Mouse (Mus musculus): Measurements from ENCODE around the gene Esrrg. TPM values are rescaled to one million over a fixed set of nuclear protein-coding genes. Genes with fewer than 3 reads are reported as not detected.

Esrrg gene
- polyA plus RNA-seq, 1 experiment from 2014 or later, result 1.0 TPM

DNA sequence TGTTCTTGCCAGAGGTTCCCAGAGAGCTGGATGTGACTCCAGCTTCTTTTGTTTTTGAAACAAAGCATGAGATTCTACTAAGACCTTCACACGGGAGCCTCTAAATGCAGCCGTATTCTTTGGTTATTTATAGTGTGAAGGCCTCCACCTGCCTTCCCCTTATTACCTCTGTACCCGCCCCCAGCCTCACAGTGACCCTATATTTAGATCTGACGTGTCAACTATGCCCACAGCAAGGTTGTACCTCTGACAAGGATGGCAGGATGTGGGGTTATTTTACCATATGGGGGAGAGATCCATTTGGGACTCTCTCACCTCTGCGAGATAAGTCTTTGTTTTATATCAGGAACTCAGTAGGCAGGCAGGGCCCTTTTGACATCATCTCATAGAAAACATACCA lies 141.3 kb downstream of the Esrrg start:
- Histone ChIP-seq H3K9ac (no peak overlapping the region), H3K9me3 (replicated peaks) (no peaks in the 10 kb centered on the region), H3K4me2 (replicated peaks) (no peak overlapping the region), H3K36me3 (no peaks in the 10 kb centered on the region), H3K27me3 (no peaks in the 10 kb centered on the region), H3K27ac (replicated peaks) (no peak overlapping the region), H3K4me1 (no peaks in the 10 kb centered on the region), H3K4me3 (replicated peaks) (no peak overlapping the region)
- no peak for ATAC-seq (ENCODE audit: insufficient number of reproducible peaks, low FRiP score, low TSS enrichment, low read depth)
- WGBS, result 77% methylated on average over 5 of the region's 5 CpGs

DNA sequence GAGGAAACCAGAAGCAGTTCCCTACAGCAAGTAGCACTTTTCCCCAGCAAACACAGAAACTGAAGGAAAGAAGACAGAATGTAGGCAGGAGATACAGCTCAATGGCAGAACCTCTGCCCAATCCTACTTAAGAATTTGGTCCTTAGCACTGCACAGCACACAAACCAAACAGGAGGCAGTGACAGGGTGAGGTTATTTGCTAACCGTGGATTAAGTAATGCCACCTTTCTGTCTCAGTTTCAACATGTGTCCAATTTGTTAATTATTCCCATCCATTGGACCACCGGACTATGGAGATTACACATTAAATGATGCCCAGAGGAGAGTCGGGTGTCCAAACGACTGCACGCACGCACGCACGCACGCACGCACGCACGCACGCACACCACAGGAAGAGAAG lies 146.9 kb downstream of the Esrrg start:
- Histone ChIP-seq H3K4me2 (replicated peaks) (no peak overlapping the region), H3K4me1 (no peaks in the 10 kb centered on the region), H3K9ac (no peak overlapping the region), H3K4me3 (replicated peaks) (no peak overlapping the region), H3K9me3 (replicated peaks) (no peaks in the 10 kb centered on the region), H3K27me3 (no peaks in the 10 kb centered on the region), H3K27ac (replicated peaks) (no peak overlapping the region), H3K36me3 (no peaks in the 10 kb centered on the region)
- WGBS, result 75% methylated on average over 13 of the region's 13 CpGs
- no peak for ATAC-seq (ENCODE audit: insufficient number of reproducible peaks, low FRiP score, low TSS enrichment, low read depth)

DNA sequence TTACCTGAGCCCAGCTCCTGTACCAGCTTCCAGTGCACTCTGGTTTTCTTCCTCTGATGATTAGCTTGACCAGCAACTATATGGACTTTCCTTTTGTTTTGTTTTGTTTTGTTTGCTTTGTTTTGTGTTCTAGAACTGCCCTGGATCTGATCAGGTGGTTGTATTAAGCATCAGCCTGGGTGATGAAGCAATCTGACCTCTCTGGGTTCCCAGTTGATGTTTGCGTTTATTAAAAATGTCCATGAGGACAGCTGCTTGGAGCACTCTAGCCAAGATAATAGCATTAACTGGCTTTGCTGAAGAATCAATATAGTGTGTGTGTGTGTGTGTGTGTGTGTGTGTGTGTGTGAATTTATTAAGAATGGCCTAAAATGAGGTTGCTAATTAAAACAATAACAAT lies 149.4 kb downstream of the Esrrg start:
- no peak overlapping the region for H3K9ac ChIP-seq
- H3K27ac ChIP-seq (replicated peaks), result no peak overlapping the region
- H3K9me3 ChIP-seq (replicated peaks), result no peaks in the 10 kb centered on the region
- no peak overlapping the region for H3K4me3 ChIP-seq (replicated peaks)
- H3K4me1 ChIP-seq, result no peaks in the 10 kb centered on the region
- H3K36me3 ChIP-seq, result no peaks in the 10 kb centered on the region
- no peak overlapping the region for H3K4me2 ChIP-seq (replicated peaks)
- no peaks in the 10 kb centered on the region for H3K27me3 ChIP-seq
- ATAC-seq (ENCODE audit: insufficient number of reproducible peaks, low FRiP score, low TSS enrichment, low read depth), result no peak
- 86% methylated on average over 1 of the region's 1 CpGs for WGBS

DNA sequence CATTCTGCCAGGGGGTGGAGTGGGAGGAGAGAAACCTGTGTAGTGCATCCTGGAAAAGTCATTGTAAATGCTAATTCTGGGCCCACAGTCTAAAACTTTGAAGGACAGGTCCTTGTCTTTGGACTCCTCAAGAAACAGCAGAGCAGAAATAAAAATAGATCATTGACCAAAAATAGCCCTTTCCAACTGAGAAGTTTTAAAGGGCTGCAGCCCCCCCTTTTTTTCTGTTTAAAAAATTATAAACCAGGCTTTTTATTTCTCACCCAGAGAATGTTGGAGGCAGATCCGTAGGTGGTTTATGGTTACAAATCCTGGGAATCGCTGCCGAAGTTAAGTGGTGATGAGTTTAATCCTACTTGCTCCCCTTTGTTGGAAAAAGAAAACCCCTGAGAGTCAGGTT lies 150.0 kb downstream of the Esrrg start:
- H3K27me3 ChIP-seq, result no peaks in the 10 kb centered on the region
- H3K36me3 ChIP-seq, result no peaks in the 10 kb centered on the region
- H3K4me2 ChIP-seq (replicated peaks), result no peak overlapping the region
- no peaks in the 10 kb centered on the region for H3K9me3 ChIP-seq (replicated peaks)
- H3K4me1 ChIP-seq, result no peaks in the 10 kb centered on the region
- no peak overlapping the region for H3K4me3 ChIP-seq (replicated peaks)
- no peak overlapping the region for H3K9ac ChIP-seq
- WGBS, result 39% methylated on average over 3 of the region's 3 CpGs
- ATAC-seq (ENCODE audit: insufficient number of reproducible peaks, low FRiP score, low TSS enrichment, low read depth), result no peak
- H3K27ac ChIP-seq (replicated peaks), result no peak overlapping the region

DNA sequence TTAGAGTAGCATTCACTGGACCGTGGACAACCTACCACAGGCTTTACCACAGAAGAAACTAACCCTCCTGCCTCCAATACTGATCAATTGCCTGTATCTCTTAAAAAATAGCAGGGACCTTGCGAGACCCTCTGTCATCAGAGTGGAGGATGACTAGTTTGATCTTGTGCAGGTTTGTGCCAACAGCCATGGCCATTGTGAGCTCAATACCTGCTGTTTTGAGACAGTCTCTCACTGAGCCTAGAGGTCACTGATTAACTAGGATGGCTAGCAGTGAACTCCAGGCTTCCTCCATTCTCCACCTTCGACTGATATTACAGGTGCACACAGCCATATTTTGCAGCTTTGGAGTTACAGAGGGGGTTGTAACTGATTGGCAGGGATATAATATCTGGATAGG lies 150.9 kb downstream of the Esrrg start:
- no peak overlapping the region for H3K4me3 ChIP-seq (replicated peaks)
- H3K4me2 ChIP-seq (replicated peaks), result no peak overlapping the region
- H3K27ac ChIP-seq (replicated peaks), result no peak overlapping the region
- WGBS, result 82% methylated on average over 3 of the region's 3 CpGs
- no peaks in the 10 kb centered on the region for H3K9me3 ChIP-seq (replicated peaks)
- no peak for ATAC-seq (ENCODE audit: insufficient number of reproducible peaks, low FRiP score, low TSS enrichment, low read depth)
- no peak overlapping the region for H3K9ac ChIP-seq
- H3K4me1 ChIP-seq, result no peaks in the 10 kb centered on the region
- H3K36me3 ChIP-seq, result no peaks in the 10 kb centered on the region
- H3K27me3 ChIP-seq, result no peaks in the 10 kb centered on the region

DNA sequence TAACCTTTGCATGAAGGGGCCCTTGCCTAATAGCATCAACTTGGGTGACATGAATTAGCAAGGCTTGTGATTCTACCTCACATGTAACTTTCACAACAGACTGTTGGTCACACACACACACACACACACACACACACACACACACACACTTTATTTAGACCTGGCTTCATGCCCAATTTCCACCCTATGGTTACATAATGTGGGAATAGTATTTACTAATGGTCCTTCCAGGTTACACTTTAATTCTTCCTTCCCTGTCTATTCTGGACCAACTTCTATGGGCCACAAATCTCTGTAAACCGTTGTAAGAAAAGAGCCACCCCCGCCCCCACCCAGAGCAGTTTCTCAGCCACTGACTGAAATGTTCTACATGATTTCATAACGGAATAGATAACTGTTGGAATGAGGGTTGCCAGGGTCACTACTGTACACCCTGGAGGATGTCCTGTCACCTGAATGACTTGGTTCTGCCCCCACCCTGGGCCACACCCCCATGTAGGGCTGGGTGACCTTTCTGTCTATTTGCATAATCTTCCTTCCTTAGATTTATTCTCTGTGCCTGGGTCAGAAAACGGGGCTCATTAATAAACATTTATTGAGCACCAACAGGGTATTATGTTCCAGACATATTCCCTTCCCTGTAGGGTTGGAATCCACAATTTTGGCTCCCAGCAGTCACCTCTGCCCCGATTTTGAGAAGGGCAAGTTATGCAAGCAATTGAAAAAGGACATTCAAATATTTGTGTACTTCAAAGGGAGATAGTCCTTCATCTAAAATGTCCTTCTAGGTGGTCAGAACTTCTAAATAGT lies 154.3 kb downstream of the Esrrg start:
- no peaks in the 10 kb centered on the region for H3K36me3 ChIP-seq
- no peaks in the 10 kb centered on the region for H3K9me3 ChIP-seq (replicated peaks)
- H3K4me1 ChIP-seq, result no peaks in the 10 kb centered on the region
- no peak for ATAC-seq (ENCODE audit: insufficient number of reproducible peaks, low FRiP score, low TSS enrichment, low read depth)
- no peak overlapping the region for H3K9ac ChIP-seq
- H3K27me3 ChIP-seq, result no peaks in the 10 kb centered on the region
- H3K4me3 ChIP-seq (replicated peaks), result no peak overlapping the region
- no peak overlapping the region for H3K4me2 ChIP-seq (replicated peaks)
- no peak overlapping the region for H3K27ac ChIP-seq (replicated peaks)
- 76% methylated on average over 5 of the region's 5 CpGs for WGBS

DNA sequence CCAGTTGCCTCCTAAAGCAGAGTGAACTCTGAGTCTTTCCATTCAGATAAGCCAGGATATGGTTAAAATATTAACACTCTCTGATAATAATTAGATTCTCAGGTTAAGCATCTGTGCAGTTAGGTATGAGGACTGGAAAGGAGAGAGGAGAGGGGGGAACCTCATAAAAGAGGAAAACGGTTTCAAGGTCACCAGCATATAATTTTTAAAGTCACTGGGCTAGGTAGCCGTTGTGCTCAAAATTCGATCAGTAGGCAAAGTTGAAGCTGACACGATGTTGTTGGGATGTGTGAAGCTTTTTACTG lies 154.8 kb downstream of the Esrrg start:
- no peaks in the 10 kb centered on the region for H3K9me3 ChIP-seq (replicated peaks)
- no peak overlapping the region for H3K27ac ChIP-seq (replicated peaks)
- H3K9ac ChIP-seq, result no peak overlapping the region
- no peaks in the 10 kb centered on the region for H3K36me3 ChIP-seq
- 66% methylated on average over 4 of the region's 4 CpGs for WGBS
- H3K4me2 ChIP-seq (replicated peaks), result no peak overlapping the region
- H3K4me1 ChIP-seq, result no peaks in the 10 kb centered on the region
- no peak overlapping the region for H3K4me3 ChIP-seq (replicated peaks)
- no peaks in the 10 kb centered on the region for H3K27me3 ChIP-seq
- no peak for ATAC-seq (ENCODE audit: insufficient number of reproducible peaks, low FRiP score, low TSS enrichment, low read depth)

DNA sequence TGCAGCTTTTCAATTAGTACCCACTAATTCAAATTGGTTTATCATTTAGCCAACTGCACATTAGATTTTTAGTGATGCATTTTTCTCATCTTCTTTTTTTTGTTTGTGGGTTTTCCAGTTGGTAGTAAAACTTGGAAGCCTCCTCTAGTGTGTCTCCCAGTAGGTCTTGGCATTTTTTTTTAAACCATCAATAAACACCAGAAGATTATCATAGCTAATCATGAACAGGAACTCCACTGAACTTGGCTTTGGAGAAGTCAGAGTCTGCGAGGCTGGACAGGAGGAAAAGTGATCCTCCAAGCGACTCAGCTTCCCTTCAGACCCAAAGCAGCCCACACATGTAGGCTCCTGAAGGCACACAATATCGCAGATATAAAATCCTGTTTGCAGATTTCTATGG lies 155.2 kb downstream of the Esrrg start:
- Histone ChIP-seq H3K36me3 (no peaks in the 10 kb centered on the region), H3K4me2 (replicated peaks) (no peak overlapping the region), H3K27me3 (no peaks in the 10 kb centered on the region), H3K4me3 (replicated peaks) (no peak overlapping the region), H3K4me1 (no peaks in the 10 kb centered on the region), H3K9ac (no peak overlapping the region), H3K9me3 (replicated peaks) (no peaks in the 10 kb centered on the region), H3K27ac (replicated peaks) (no peak overlapping the region)
- ATAC-seq (ENCODE audit: insufficient number of reproducible peaks, low FRiP score, low TSS enrichment, low read depth), result no peak
- WGBS, result 58% methylated on average over 3 of the region's 3 CpGs

DNA sequence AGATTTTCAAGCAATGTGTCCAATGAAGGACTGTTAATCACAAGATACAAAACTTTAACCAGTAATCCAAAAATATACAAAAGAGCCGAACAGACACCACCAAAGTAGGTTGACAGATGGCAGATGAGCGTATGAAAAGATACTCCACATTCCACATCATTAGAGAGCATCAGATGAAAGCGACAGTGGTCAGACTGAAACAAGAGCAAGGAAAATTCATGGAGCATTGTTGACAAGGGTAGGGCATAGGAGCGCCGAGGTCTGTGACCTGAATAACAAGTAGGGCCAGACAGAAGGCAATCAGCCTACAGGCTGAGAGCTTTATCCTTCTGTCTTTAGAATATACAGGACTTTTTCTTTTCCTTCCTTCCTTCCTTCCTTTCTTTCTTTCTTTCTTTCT lies 157.0 kb downstream of the Esrrg start:
- WGBS, result 78% methylated on average over 5 of the region's 5 CpGs
- ATAC-seq (ENCODE audit: insufficient number of reproducible peaks, low FRiP score, low TSS enrichment, low read depth), result no peak

DNA sequence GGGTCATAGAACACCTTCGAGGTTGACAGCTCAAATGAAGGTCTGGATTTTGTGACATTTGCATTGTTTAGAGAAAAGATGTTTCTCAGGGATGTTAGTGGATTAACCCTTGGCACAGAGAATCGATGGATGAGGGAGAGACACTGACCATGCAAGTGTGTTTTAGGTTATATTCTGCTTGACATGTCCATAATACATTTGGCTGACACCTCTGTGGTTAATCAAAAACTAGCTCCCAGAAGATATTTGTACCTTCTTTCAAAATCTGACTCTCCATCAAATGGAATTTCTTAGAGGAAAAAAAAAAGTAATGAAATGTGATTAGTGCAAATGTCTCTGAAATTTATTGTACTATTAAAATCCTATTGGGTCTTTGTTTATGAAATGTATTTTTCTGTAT lies 158.8 kb downstream of the Esrrg start:
- H3K4me2 ChIP-seq (replicated peaks), result no peak overlapping the region
- no peaks in the 10 kb centered on the region for H3K27me3 ChIP-seq
- WGBS, result 64% methylated on average over 2 of the region's 2 CpGs
- no peak overlapping the region for H3K9ac ChIP-seq
- no peaks in the 10 kb centered on the region for H3K36me3 ChIP-seq
- no peak overlapping the region for H3K4me3 ChIP-seq (replicated peaks)
- ATAC-seq (ENCODE audit: insufficient number of reproducible peaks, low FRiP score, low TSS enrichment, low read depth), result no peak
- no peak overlapping the region for H3K27ac ChIP-seq (replicated peaks)
- no peaks in the 10 kb centered on the region for H3K9me3 ChIP-seq (replicated peaks)
- H3K4me1 ChIP-seq, result no peaks in the 10 kb centered on the region

More for the DNA sequence above, 157.0 kb downstream of the Esrrg start:
- no peak overlapping the region for H3K27ac ChIP-seq (replicated peaks)
- H3K4me2 ChIP-seq (replicated peaks), result no peak overlapping the region
- no peaks in the 10 kb centered on the region for H3K27me3 ChIP-seq
- no peak overlapping the region for H3K4me3 ChIP-seq (replicated peaks)
- no peaks in the 10 kb centered on the region for H3K9me3 ChIP-seq (replicated peaks)
- no peaks in the 10 kb centered on the region for H3K4me1 ChIP-seq
- H3K9ac ChIP-seq, result no peak overlapping the region
- no peaks in the 10 kb centered on the region for H3K36me3 ChIP-seq

DNA sequence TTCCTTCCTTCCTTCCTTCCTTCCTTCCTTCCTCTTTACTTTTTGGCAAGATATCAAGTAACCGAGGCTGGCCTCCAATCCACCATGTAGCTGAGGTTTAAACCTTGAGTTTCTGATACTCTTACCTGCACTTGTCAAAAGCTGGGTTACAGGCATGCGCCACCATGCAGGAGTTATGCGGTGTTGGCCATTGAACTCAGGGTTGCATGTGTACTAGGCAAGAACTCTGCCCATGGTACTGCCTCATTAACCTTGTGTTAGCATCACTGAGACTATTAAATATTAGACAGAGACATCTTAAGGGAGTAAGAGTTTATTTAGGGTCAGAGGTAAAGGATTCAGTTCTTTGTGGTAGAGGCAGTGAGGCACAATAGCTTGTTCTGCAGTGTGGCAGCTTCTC lies 161.6 kb downstream of the Esrrg start:
- Histone ChIP-seq H3K27ac (replicated peaks) (no peak overlapping the region), H3K4me3 (replicated peaks) (no peak overlapping the region), H3K4me2 (replicated peaks) (no peak overlapping the region), H3K9ac (no peak overlapping the region), H3K9me3 (replicated peaks) (no peaks in the 10 kb centered on the region), H3K27me3 (no peaks in the 10 kb centered on the region), H3K4me1 (no peaks in the 10 kb centered on the region), H3K36me3 (no peaks in the 10 kb centered on the region)
- ATAC-seq (ENCODE audit: insufficient number of reproducible peaks, low FRiP score, low TSS enrichment, low read depth), result no peak
- WGBS, result 83% methylated on average over 3 of the region's 3 CpGs

DNA sequence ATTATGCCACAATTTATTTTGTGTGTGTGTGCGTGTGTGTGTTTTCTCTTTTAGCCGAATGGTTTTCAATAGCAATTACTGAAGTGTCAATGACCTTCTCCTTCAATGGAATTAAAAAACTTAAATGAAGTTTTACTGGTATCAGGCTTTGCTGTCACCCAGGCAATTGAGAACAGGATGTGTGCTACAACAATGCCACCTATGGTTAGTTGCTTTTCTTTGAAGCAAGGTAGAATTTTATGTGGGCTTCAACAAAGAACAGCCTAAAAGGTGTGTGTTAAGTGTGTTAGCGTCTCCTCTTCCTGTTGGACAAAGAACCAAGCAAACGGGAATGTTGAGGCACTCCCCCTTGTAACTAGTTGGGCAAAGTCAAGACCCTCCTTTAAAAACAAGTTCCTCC lies 162.5 kb downstream of the Esrrg start:
- H3K4me1 ChIP-seq, result no peaks in the 10 kb centered on the region
- ATAC-seq (ENCODE audit: insufficient number of reproducible peaks, low FRiP score, low TSS enrichment, low read depth), result no peak
- no peak overlapping the region for H3K4me3 ChIP-seq (replicated peaks)
- no peak overlapping the region for H3K4me2 ChIP-seq (replicated peaks)
- no peak overlapping the region for H3K9ac ChIP-seq
- H3K27me3 ChIP-seq, result no peaks in the 10 kb centered on the region
- H3K27ac ChIP-seq (replicated peaks), result no peak overlapping the region
- WGBS, result 65% methylated on average over 4 of the region's 4 CpGs
- no peaks in the 10 kb centered on the region for H3K36me3 ChIP-seq
- H3K9me3 ChIP-seq (replicated peaks), result no peaks in the 10 kb centered on the region

All from embryonic facial prominence, embryonic 15.5 days (tissue).